Mouse (Mus musculus): Measurements from ENCODE around the gene Rims3. TPM values are rescaled to one million over a fixed set of nuclear protein-coding genes. Genes with fewer than 3 reads are reported as not detected.

The Rims3 gene
- total and polyA plus RNA-seq, 2 experiments: 0.65 TPM

- DNase-seq (ENCODE audit: extremely low read depth, low read depth, low spot score): no peak
These were observed 27.5 kb downstream of the Rims3 start for GRCm38 (mm10) chr4:120882002-120882625.

GRCm38 (mm10) chr4:120885208-120886120, 30.8 kb downstream of the Rims3 start:
- H3K27me3 ChIP-seq (ENCODE audit: control insufficient read depth, insufficient read depth, low read length): no peaks in the 10 kb centered on the region

More at GRCm38 (mm10) chr4:120882002-120882625, 27.5 kb downstream of the Rims3 start:
- TF ChIP-seq CTCF (IDR thresholded peaks at IDR 0.05; ENCODE audit: low read depth, low read length) (no peak), POLR2A (IDR thresholded peaks at IDR 0.05; ENCODE audit: extremely low read depth, insufficient read depth, low read length) (no peak)
- H3K27ac ChIP-seq (replicated peaks; ENCODE audit: insufficient read depth, low read depth, low read length): no peak overlapping the region
- H3K9ac ChIP-seq (ENCODE audit: low read depth, low read length): no peak overlapping the region
- no peaks in the 10 kb centered on the region for H3K36me3 ChIP-seq (ENCODE audit: control insufficient read depth, insufficient read depth, low read length)
- H3K4me1 ChIP-seq (ENCODE audit: control insufficient read depth, insufficient read depth, low read length): no peaks in the 10 kb centered on the region
- 69% methylated on average over 5 of the region's 5 CpGs for WGBS
- no peaks in the 10 kb centered on the region for H3K27me3 ChIP-seq (ENCODE audit: control insufficient read depth, insufficient read depth, low read length)
- H3K79me2 ChIP-seq (ENCODE audit: control insufficient read depth, insufficient read depth, low read length): no peaks in the 10 kb centered on the region
- no peak overlapping the region for H3K4me3 ChIP-seq (ENCODE audit: insufficient read depth, low read depth, low read length)

DNA sequence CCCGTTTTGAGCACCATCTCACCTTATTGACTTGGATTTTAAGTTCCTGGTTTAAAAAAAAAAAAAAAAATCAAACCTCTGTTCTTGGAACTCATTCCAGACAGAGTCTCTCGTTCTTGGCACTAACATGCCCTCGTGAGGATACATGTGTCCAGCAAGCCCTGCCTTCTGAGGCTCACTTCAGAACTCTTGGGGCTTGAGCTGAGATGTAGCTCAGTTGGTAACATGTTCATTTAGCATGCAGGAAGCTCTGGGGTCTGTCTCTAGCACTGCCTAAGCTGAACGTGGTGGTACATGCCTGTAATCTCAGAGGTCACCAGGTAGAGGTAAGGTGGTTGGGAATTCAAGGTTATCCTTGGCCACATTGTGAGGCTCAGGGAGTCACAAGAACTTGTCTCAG, 31.5 kb downstream of the Rims3 start:
- WGBS: 24% methylated on average over 4 of the region's 4 CpGs
- peak; percentile 24 for DNase-seq (ENCODE audit: extremely low read depth, low read depth, low spot score)
- Histone ChIP-seq H3K27ac (replicated peaks; ENCODE audit: insufficient read depth, low read depth, low read length) (no peak overlapping the region), H3K9ac (ENCODE audit: low read depth, low read length) (no peak overlapping the region), H3K27me3 (ENCODE audit: control insufficient read depth, insufficient read depth, low read length) (no peaks in the 10 kb centered on the region), H3K4me1 (ENCODE audit: control insufficient read depth, insufficient read depth, low read length) (no peaks in the 10 kb centered on the region), H3K4me3 (ENCODE audit: insufficient read depth, low read depth, low read length) (no peak overlapping the region), H3K79me2 (ENCODE audit: control insufficient read depth, insufficient read depth, low read length) (no peaks in the 10 kb centered on the region), H3K36me3 (ENCODE audit: control insufficient read depth, insufficient read depth, low read length) (no peaks in the 10 kb centered on the region)
- TF ChIP-seq POLR2A (IDR thresholded peaks at IDR 0.05; ENCODE audit: extremely low read depth, insufficient read depth, low read length): no peak

More at GRCm38 (mm10) chr4:120885208-120886120, 30.8 kb downstream of the Rims3 start:
- Histone ChIP-seq H3K4me1 (ENCODE audit: control insufficient read depth, insufficient read depth, low read length) (no peaks in the 10 kb centered on the region), H3K27ac (replicated peaks; ENCODE audit: insufficient read depth, low read depth, low read length) (no peak overlapping the region), H3K9ac (ENCODE audit: low read depth, low read length) (no peak overlapping the region), H3K79me2 (ENCODE audit: control insufficient read depth, insufficient read depth, low read length) (no peaks in the 10 kb centered on the region), H3K36me3 (ENCODE audit: control insufficient read depth, insufficient read depth, low read length) (no peaks in the 10 kb centered on the region), H3K4me3 (ENCODE audit: insufficient read depth, low read depth, low read length) (no peak overlapping the region)
- 57% methylated on average over 13 of the region's 13 CpGs for WGBS
- TF ChIP-seq POLR2A (IDR thresholded peaks at IDR 0.05; ENCODE audit: extremely low read depth, insufficient read depth, low read length) (no peak), CTCF (IDR thresholded peaks at IDR 0.05; ENCODE audit: low read depth, low read length) (no peak)
- peak; percentile 12 for DNase-seq (ENCODE audit: extremely low read depth, low read depth, low spot score)

GRCm38 (mm10) chr4:120886811-120887210, 32.2 kb downstream of the Rims3 start:
- no peaks in the 10 kb centered on the region for H3K36me3 ChIP-seq (ENCODE audit: control insufficient read depth, insufficient read depth, low read length)
- no peak overlapping the region for H3K4me3 ChIP-seq (ENCODE audit: insufficient read depth, low read depth, low read length)
- H3K9ac ChIP-seq (ENCODE audit: low read depth, low read length): no peak overlapping the region
- no peaks in the 10 kb centered on the region for H3K27me3 ChIP-seq (ENCODE audit: control insufficient read depth, insufficient read depth, low read length)
- 87% methylated on average over 5 of the region's 5 CpGs for WGBS
- H3K79me2 ChIP-seq (ENCODE audit: control insufficient read depth, insufficient read depth, low read length): no peaks in the 10 kb centered on the region
- H3K27ac ChIP-seq (replicated peaks; ENCODE audit: insufficient read depth, low read depth, low read length): no peak overlapping the region
- no peak for TF ChIP-seq CTCF (IDR thresholded peaks at IDR 0.05; ENCODE audit: low read depth, low read length)
- no peak for TF ChIP-seq POLR2A (IDR thresholded peaks at IDR 0.05; ENCODE audit: extremely low read depth, insufficient read depth, low read length)
- H3K4me1 ChIP-seq (ENCODE audit: control insufficient read depth, insufficient read depth, low read length): no peaks in the 10 kb centered on the region
- no peak for DNase-seq (ENCODE audit: extremely low read depth, low read depth, low spot score)

- WGBS: 29% methylated on average over 8 of the region's 8 CpGs
- TF ChIP-seq POLR2A (IDR thresholded peaks at IDR 0.05; ENCODE audit: extremely low read depth, insufficient read depth, low read length) (no peak), CTCF (IDR thresholded peaks at IDR 0.05; ENCODE audit: low read depth, low read length) (peak; percentile 32; the same call in 1 of the 2 replicates)
- no peak overlapping the region for H3K4me3 ChIP-seq (ENCODE audit: insufficient read depth, low read depth, low read length)
- H3K79me2 ChIP-seq (ENCODE audit: control insufficient read depth, insufficient read depth, low read length): no peaks in the 10 kb centered on the region
- H3K36me3 ChIP-seq (ENCODE audit: control insufficient read depth, insufficient read depth, low read length): no peaks in the 10 kb centered on the region
- no peak overlapping the region for H3K9ac ChIP-seq (ENCODE audit: low read depth, low read length)
- no peak overlapping the region for H3K27ac ChIP-seq (replicated peaks; ENCODE audit: insufficient read depth, low read depth, low read length)
- H3K4me1 ChIP-seq (ENCODE audit: control insufficient read depth, insufficient read depth, low read length): no peaks in the 10 kb centered on the region
- peak; percentile 25 for DNase-seq (ENCODE audit: extremely low read depth, low read depth, low spot score)
- no peaks in the 10 kb centered on the region for H3K27me3 ChIP-seq (ENCODE audit: control insufficient read depth, insufficient read depth, low read length)
These were observed 32.9 kb downstream of the Rims3 start for GRCm38 (mm10) chr4:120887381-120888112.
